Mouse (Mus musculus): Measurements from ENCODE around the gene Rab31.

Rab31 gene

GRCm38 (mm10) chr17:65783182-65784161, 10.9 kb upstream of the Rab31 start:
- peak; percentile 53 for ATAC-seq (ENCODE audit: insufficient number of reproducible peaks, low FRiP score, low TSS enrichment)

GRCm38 (mm10) chr17:65782551-65783141, 10.1 kb upstream of the Rab31 start, which contains the start of gene Ppp4r1:
TSS of gene Ppp4r1 (plus strand) at chr17:65782573.
- ATAC-seq (ENCODE audit: insufficient number of reproducible peaks, low FRiP score, low TSS enrichment) = peak; percentile 83

- no peak for ATAC-seq (ENCODE audit: insufficient number of reproducible peaks, low FRiP score, low TSS enrichment)
Measured at GRCm38 (mm10) chr17:65780970-65781369, 8.4 kb upstream of the Rab31 start.

GRCm38 (mm10) chr17:65777461-65777860, 4.9 kb upstream of the Rab31 start:
- no peak for ATAC-seq (ENCODE audit: insufficient number of reproducible peaks, low FRiP score, low TSS enrichment)

GRCm38 (mm10) chr17:65776228-65776627, 3.7 kb upstream of the Rab31 start:
- ATAC-seq (ENCODE audit: insufficient number of reproducible peaks, low FRiP score, low TSS enrichment) = no peak

- ATAC-seq (ENCODE audit: insufficient number of reproducible peaks, low FRiP score, low TSS enrichment) = no peak
Measured at GRCm38 (mm10) chr17:65774439-65774838, 1.9 kb upstream of the Rab31 start.

- no peak for ATAC-seq (ENCODE audit: insufficient number of reproducible peaks, low FRiP score, low TSS enrichment)
Measured at GRCm38 (mm10) chr17:65773617-65774016, 1.1 kb upstream of the Rab31 start.

- no peak for ATAC-seq (ENCODE audit: insufficient number of reproducible peaks, low FRiP score, low TSS enrichment)
Measured at GRCm38 (mm10) chr17:65770982-65771915, 1.3 kb downstream of the Rab31 start.

GRCm38 (mm10) chr17:65768486-65768885, 4.1 kb downstream of the Rab31 start:
- no peak for ATAC-seq (ENCODE audit: insufficient number of reproducible peaks, low FRiP score, low TSS enrichment)

- no peak for ATAC-seq (ENCODE audit: insufficient number of reproducible peaks, low FRiP score, low TSS enrichment)
Measured at GRCm38 (mm10) chr17:65763221-65763620, 9.3 kb downstream of the Rab31 start.

- ATAC-seq (ENCODE audit: insufficient number of reproducible peaks, low FRiP score, low TSS enrichment) = no peak
Measured at GRCm38 (mm10) chr17:65757150-65757549, 15.4 kb downstream of the Rab31 start.

- no peak for ATAC-seq (ENCODE audit: insufficient number of reproducible peaks, low FRiP score, low TSS enrichment)
Measured at GRCm38 (mm10) chr17:65755857-65756256, 16.7 kb downstream of the Rab31 start.

GRCm38 (mm10) chr17:65753130-65753529, 19.4 kb downstream of the Rab31 start:
- no peak for ATAC-seq (ENCODE audit: insufficient number of reproducible peaks, low FRiP score, low TSS enrichment)

GRCm38 (mm10) chr17:65750301-65750700, 22.3 kb downstream of the Rab31 start:
- no peak for ATAC-seq (ENCODE audit: insufficient number of reproducible peaks, low FRiP score, low TSS enrichment)

GRCm38 (mm10) chr17:65749803-65750202, 22.7 kb downstream of the Rab31 start:
- ATAC-seq (ENCODE audit: insufficient number of reproducible peaks, low FRiP score, low TSS enrichment) = no peak

GRCm38 (mm10) chr17:65748997-65749396, 23.6 kb downstream of the Rab31 start:
- no peak for ATAC-seq (ENCODE audit: insufficient number of reproducible peaks, low FRiP score, low TSS enrichment)

GRCm38 (mm10) chr17:65746314-65746713, 26.2 kb downstream of the Rab31 start:
- no peak for ATAC-seq (ENCODE audit: insufficient number of reproducible peaks, low FRiP score, low TSS enrichment)

GRCm38 (mm10) chr17:65743664-65744330, 28.8 kb downstream of the Rab31 start:
- no peak for ATAC-seq (ENCODE audit: insufficient number of reproducible peaks, low FRiP score, low TSS enrichment)

GRCm38 (mm10) chr17:65742969-65743368, 29.6 kb downstream of the Rab31 start:
- no peak for ATAC-seq (ENCODE audit: insufficient number of reproducible peaks, low FRiP score, low TSS enrichment)

Data from cerebellum, adult (tissue).